ENCODE assay signal across 9 mouse cellular contexts in the genomic region with DNA sequence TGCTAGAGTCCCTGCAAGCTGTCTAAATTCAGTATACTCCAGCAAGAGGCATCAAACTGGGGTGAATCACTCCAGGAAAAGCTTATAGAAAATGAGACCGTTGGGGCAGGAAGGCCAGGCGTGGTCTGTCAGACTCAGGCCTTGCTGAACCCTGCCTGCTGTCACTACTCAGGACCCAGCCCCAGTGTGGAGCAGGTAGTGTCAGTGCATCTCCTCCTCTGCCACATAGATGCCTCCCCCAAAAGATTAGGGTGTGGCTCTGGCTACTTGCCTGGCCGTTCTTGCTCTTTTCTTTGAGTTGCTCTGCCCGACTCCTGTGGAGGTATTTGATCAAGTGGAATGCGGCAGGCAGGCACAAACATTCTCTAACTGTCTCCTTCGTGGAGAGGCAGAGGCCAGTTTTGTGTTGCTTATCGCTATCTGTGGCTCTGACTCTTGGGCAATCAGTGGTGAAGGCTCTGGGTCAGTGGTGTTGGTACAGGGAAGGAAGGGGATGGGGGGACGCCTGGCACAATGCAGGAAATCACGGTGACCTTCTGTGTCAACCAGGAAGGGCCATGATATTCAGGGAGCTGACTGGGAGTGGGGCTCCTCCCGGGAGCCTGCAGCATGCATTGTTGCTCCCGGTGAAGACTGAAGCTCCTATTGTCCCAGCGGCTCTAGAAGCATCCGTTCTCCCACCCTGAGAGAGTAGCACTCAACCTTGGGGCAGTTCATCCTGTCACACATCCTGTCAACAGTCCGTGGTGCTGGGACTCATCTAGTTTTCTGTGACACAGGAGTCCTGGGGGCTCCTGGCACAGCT. TPM values are rescaled to one million over a fixed set of nuclear protein-coding genes. Genes with fewer than 3 reads are reported as not detected.
DNase-seq lines count a peak whose midpoint lies in the region; ATAC-seq and TF ChIP-seq lines count a peak whose summit lies in the region.
"Had no signal": no experiment of that assay in that cellular context is flagged by ENCODE, and none has a peak within 500 bp of the region (broad histone marks: within the 10 kb centered on the region; RNA-seq: fewer than 3 reads in every experiment).

No protein-coding gene starts in this region.

- no peak for TF ChIP-seq CTCF in lung, adult 2 months (IDR thresholded peaks at IDR 0.05; ENCODE audit: insufficient read depth, low read length)

- peaks cover 14% of the 10 kb centered on the region; the same call in 1 of the 2 replicates for H3K4me1 ChIP-seq in hindbrain, embryonic 14.5 days (replicated peaks; ENCODE audit: control insufficient read depth, insufficient read depth, low read length)
- H3K4me1 ChIP-seq in lung, adult 2 months (ENCODE audit: control insufficient read depth, insufficient read depth, low read length): peaks cover 16% of the 10 kb centered on the region
- H3K4me1 ChIP-seq: limb, embryonic 13.5 days had no signal

- no peak overlapping the region for H3K4me2 ChIP-seq in hindbrain, embryonic 14.5 days (replicated peaks)
- H3K4me2 ChIP-seq: limb, embryonic 13.5 days had no signal

- peak; percentile 41; the same call in 1 of the 2 replicates for TF ChIP-seq POLR2A in lung, adult 2 months (IDR thresholded peaks at IDR 0.05; ENCODE audit: borderline replicate concordance, extremely low read depth, low read depth, low read length)

- H3K9ac ChIP-seq in hindbrain, embryonic 14.5 days: peak overlapping the region; percentile 16; the same call in 1 of the 2 replicates
- H3K9ac ChIP-seq: limb, embryonic 13.5 days had no signal

- 25% methylated on average over 14 of the region's 14 CpGs for WGBS in hindbrain, embryonic 14.5 days
- WGBS in lung, adult 2 months: 17% methylated on average over 14 of the region's 14 CpGs

- H3K27me3 ChIP-seq in hindbrain, embryonic 14.5 days (ENCODE audit: control insufficient read depth, insufficient read depth, low read length): no peaks in the 10 kb centered on the region

- no peak overlapping the region for H3K4me3 ChIP-seq in hindbrain, embryonic 14.5 days (replicated peaks; ENCODE audit: low read length)
- H3K4me3 ChIP-seq in lung, adult 2 months (replicated peaks; ENCODE audit: extremely low read depth, low read depth, low read length): no peak overlapping the region
- H3K4me3 ChIP-seq: limb, embryonic 13.5 days had no signal

- H3K36me3 ChIP-seq in hindbrain, embryonic 14.5 days (replicated peaks; ENCODE audit: control insufficient read depth, insufficient read depth): no peaks in the 10 kb centered on the region
- H3K36me3 ChIP-seq: limb, embryonic 13.5 days had no signal

- H3K9me3 ChIP-seq in hindbrain, embryonic 14.5 days (ENCODE audit: control insufficient read depth, low read length): no peaks in the 10 kb centered on the region
- H3K9me3 ChIP-seq: limb, embryonic 13.5 days had no signal

- H3K27ac ChIP-seq in hindbrain, embryonic 14.5 days: peak overlapping the region; percentile 4; the same call in 1 of the 2 replicates
- H3K27ac ChIP-seq: limb, embryonic 13.5 days had no signal

- DNase-seq in 3T3-L1 (ENCODE audit: low read depth, low spot score) (peak; percentile 26), NIH3T3 (ENCODE audit: low read depth) (peak; percentile 23)
- no peak for DNase-seq in hindbrain, embryonic 14.5 days (ENCODE audit: low spot score)
- no peak for DNase-seq in lung, adult 2 months
- no peak for DNase-seq in ovary, postnatal 10 days (ENCODE audit: low spot score)
- no peak for DNase-seq in frontal cortex, adult 2 months (ENCODE audit: extremely low spot score in 1 of 2, low spot score in 1 of 2)
- no peak for DNase-seq in spleen, postnatal 14 days (ENCODE audit: low spot score in 2 of 2)

- no peak for ATAC-seq in hindbrain, embryonic 14.5 days (ENCODE audit: low FRiP score)
- no peak for ATAC-seq in erythroid progenitor cell, adult 5-6 weeks (replicated peaks; ENCODE audit: low FRiP score, poor library complexity, severe bottlenecking)

RNA-seq across cellular contexts. Expression of a gene that starts 12.6 kb away (rescaled TPM):
- polyA plus RNA-seq in hindbrain, embryonic 14.5 days (2014; fragmentation: Nextera tagmentation; extraction: Ambion mirVana): 40.1 and 42.3 TPM in 2 replicates
- 46.1 and 72.9 TPM in 2 replicates for polyA plus RNA-seq in lung, adult 2 months (2012; rRNA removed)
- total RNA-seq in erythroid progenitor cell, adult 5-6 weeks (2015; ENCODE audit: low replicate concordance): 4.7 and 5.0 TPM in 2 replicates
- 1.9 and 7.3 TPM in 2 replicates for total RNA-seq in erythroid progenitor cell, adult 5-6 weeks (2017; ENCODE audit: low replicate concordance)
- polyA plus RNA-seq in frontal cortex, adult 2 months (2012; rRNA removed): 202 and 212 TPM in 2 replicates

RNA-seq across cellular contexts. Expression of a gene that starts 25.3 kb away (rescaled TPM):
- polyA plus RNA-seq in hindbrain, embryonic 14.5 days (2014; fragmentation: Nextera tagmentation; extraction: Ambion mirVana): 25.5 and 26.4 TPM in 2 replicates
- 64.9 and 78.0 TPM in 2 replicates for polyA plus RNA-seq in lung, adult 2 months (2012; rRNA removed)
- 6.8 and 8.0 TPM in 2 replicates for total RNA-seq in erythroid progenitor cell, adult 5-6 weeks (2015; ENCODE audit: low replicate concordance)
- total RNA-seq in erythroid progenitor cell, adult 5-6 weeks (2017; ENCODE audit: low replicate concordance): 9.2 and 9.6 TPM in 2 replicates
- 33.5 and 36.6 TPM in 2 replicates for polyA plus RNA-seq in frontal cortex, adult 2 months (2012; rRNA removed)

RNA-seq across cellular contexts. Expression of a gene that starts 50.7 kb away (rescaled TPM):
- polyA plus RNA-seq in hindbrain, embryonic 14.5 days (2014; fragmentation: Nextera tagmentation; extraction: Ambion mirVana): 1.6 and 3.3 TPM in 2 replicates
- polyA plus RNA-seq in lung, adult 2 months (2012; rRNA removed): 9.0 and 10.2 TPM in 2 replicates
- total RNA-seq in erythroid progenitor cell, adult 5-6 weeks (2015; ENCODE audit: low replicate concordance): not detected in 2 replicates
- not detected in 2 replicates for total RNA-seq in erythroid progenitor cell, adult 5-6 weeks (2017; ENCODE audit: low replicate concordance)
- polyA plus RNA-seq in frontal cortex, adult 2 months (2012; rRNA removed): 1.1 and 1.2 TPM in 2 replicates
- polyA plus RNA-seq: limb, embryonic 13.5 days had no signal

Comparison
In these comparisons a context has a peak if more than half of its experiments do, and no peak if none do; other contexts are left out.
1. DNase-seq: peak in 3T3-L1 (single experiment) and NIH3T3 (single experiment); none in hindbrain, embryonic 14.5 days (single experiment), lung, adult 2 months (single experiment), ovary, postnatal 10 days (single experiment), frontal cortex, adult 2 months (0 of 2) and spleen, postnatal 14 days (0 of 2).